In genomic region chr3:93551950-93552901, GRCm38 (mm10) we compare ENCODE assay signal across 12 mouse cellular contexts. TPM values are rescaled to one million over a fixed set of nuclear protein-coding genes. Genes with fewer than 3 reads are reported as not detected.
A peak's percentile ranks its signal among the peaks of the same experiment; 100 is the strongest.
DNase-seq lines count a peak whose midpoint lies in the region; ATAC-seq and TF ChIP-seq lines count a peak whose summit lies in the region.
"Had no signal": no experiment of that assay in that cellular context is flagged by ENCODE, and none has a peak within 500 bp of the region (broad histone marks: within the 10 kb centered on the region; RNA-seq: fewer than 3 reads in every experiment).

No protein-coding gene starts in this region.

- H3K9ac ChIP-seq in kidney, postnatal 0 days (ENCODE audit: low read depth, low read length) = no peak overlapping the region
- H3K9ac ChIP-seq in liver, embryonic 12.5 days = 0 out of 2 replicates have a peak overlapping the region, but pooled peaks have one; percentile 17
- H3K9ac ChIP-seq in forebrain, embryonic 12.5 days = no peak overlapping the region
- H3K9ac ChIP-seq: hindbrain, embryonic 12.5 days; limb, embryonic 12.5 days had no signal

- no peaks in the 10 kb centered on the region for H3K9me3 ChIP-seq in kidney, postnatal 0 days (replicated peaks; ENCODE audit: low read length)
- H3K9me3 ChIP-seq in liver, embryonic 12.5 days (replicated peaks) = no peaks in the 10 kb centered on the region
- H3K9me3 ChIP-seq in forebrain, embryonic 12.5 days = no peaks in the 10 kb centered on the region
- H3K9me3 ChIP-seq: hindbrain, embryonic 12.5 days; limb, embryonic 12.5 days had no signal

- 74% methylated on average over 5 of the region's 5 CpGs for WGBS in kidney, postnatal 0 days
- WGBS in bone marrow, adult 2 months = 32% methylated on average over 5 of the region's 5 CpGs
- 39% methylated on average over 5 of the region's 5 CpGs for WGBS in liver, embryonic 12.5 days (ENCODE audit: insufficient replicate concordance)
- 86% methylated on average over 5 of the region's 5 CpGs for WGBS in forebrain, embryonic 12.5 days

- H3K4me1 ChIP-seq in kidney, postnatal 0 days (replicated peaks; ENCODE audit: insufficient read depth, low read length) = peaks cover 20% of the 10 kb centered on the region
- H3K4me1 ChIP-seq in bone marrow, adult 2 months (ENCODE audit: control insufficient read depth, insufficient read depth, low read length) = peaks cover 4% of the 10 kb centered on the region; the same call in 1 of the 2 replicates
- peaks cover 55% of the 10 kb centered on the region for H3K4me1 ChIP-seq in liver, embryonic 12.5 days
- peaks cover 10% of the 10 kb centered on the region for H3K4me1 ChIP-seq in forebrain, embryonic 12.5 days

- no peak overlapping the region for H3K4me2 ChIP-seq in kidney, postnatal 0 days (ENCODE audit: low read length)
- H3K4me2 ChIP-seq in liver, embryonic 12.5 days = no peak overlapping the region
- no peak overlapping the region for H3K4me2 ChIP-seq in forebrain, embryonic 12.5 days
- H3K4me2 ChIP-seq: heart, embryonic 11.5 days; hindbrain, embryonic 12.5 days; limb, embryonic 12.5 days had no signal

- ATAC-seq in kidney, postnatal 0 days (replicated peaks; ENCODE audit: low FRiP score, low read depth) = no peak
- no peak for ATAC-seq in liver, embryonic 12.5 days
- no peak for ATAC-seq in forebrain, embryonic 12.5 days (ENCODE audit: low FRiP score)

- no peaks in the 10 kb centered on the region for H3K27me3 ChIP-seq in kidney, postnatal 0 days (ENCODE audit: insufficient read depth, low read length)
- peaks cover 4% of the 10 kb centered on the region for H3K27me3 ChIP-seq in liver, embryonic 12.5 days (replicated peaks)
- no peaks in the 10 kb centered on the region for H3K27me3 ChIP-seq in splenic B cell, adult 2 months (ENCODE audit: control insufficient read depth, insufficient read depth, low read length, poor library complexity, severe bottlenecking)
- H3K27me3 ChIP-seq in forebrain, embryonic 12.5 days = peaks cover 10% of the 10 kb centered on the region
- H3K27me3 ChIP-seq: limb, embryonic 12.5 days had no signal

- no peak for TF ChIP-seq CTCF in kidney, postnatal 0 days (IDR thresholded peaks at IDR 0.05; ENCODE audit: low read depth)
- TF ChIP-seq CTCF in bone marrow, adult 2 months (IDR thresholded peaks at IDR 0.05; ENCODE audit: control insufficient read depth, insufficient read depth, low read length) = no peak

- TF ChIP-seq POLR2A in bone marrow, adult 2 months (IDR thresholded peaks at IDR 0.05; ENCODE audit: borderline replicate concordance, control insufficient read depth, low read depth, low read length) = no peak

- no peaks in the 10 kb centered on the region for H3K36me3 ChIP-seq in kidney, postnatal 0 days (ENCODE audit: insufficient read depth, low read length)
- H3K36me3 ChIP-seq in liver, embryonic 12.5 days = no peaks in the 10 kb centered on the region
- no peaks in the 10 kb centered on the region for H3K36me3 ChIP-seq in splenic B cell, adult 2 months (ENCODE audit: control insufficient read depth, insufficient read depth, low read length, poor library complexity, severe bottlenecking)
- H3K36me3 ChIP-seq in forebrain, embryonic 12.5 days (replicated peaks) = no peaks in the 10 kb centered on the region
- H3K36me3 ChIP-seq: hindbrain, embryonic 12.5 days; limb, embryonic 12.5 days had no signal

- H3K27ac ChIP-seq in kidney, postnatal 0 days = no peak overlapping the region
- H3K27ac ChIP-seq in bone marrow, adult 2 months (ENCODE audit: control insufficient read depth, insufficient read depth, low read depth, low read length, poor library complexity) = peak overlapping the region; percentile 11; the same call in 1 of the 2 replicates
- no peak overlapping the region for H3K27ac ChIP-seq in liver, embryonic 12.5 days
- no peak overlapping the region for H3K27ac ChIP-seq in forebrain, embryonic 12.5 days
- H3K27ac ChIP-seq: hindbrain, embryonic 12.5 days; limb, embryonic 12.5 days had no signal

- no peak overlapping the region for H3K4me3 ChIP-seq in kidney, postnatal 0 days (replicated peaks; ENCODE audit: low read depth, low read length)
- peak overlapping the region; percentile 47 for H3K4me3 ChIP-seq in bone marrow, adult 2 months (replicated peaks; ENCODE audit: control insufficient read depth, low read depth, low read length)
- no peak overlapping the region for H3K4me3 ChIP-seq in liver, embryonic 12.5 days
- H3K4me3 ChIP-seq in forebrain, embryonic 12.5 days (replicated peaks) = no peak overlapping the region
- H3K4me3 ChIP-seq: hindbrain, embryonic 12.5 days; limb, embryonic 12.5 days had no signal

- DNase-seq in kidney, postnatal 0 days (ENCODE audit: low spot score) = peak; percentile 22
- no peak for DNase-seq in kidney, adult 9 months
- DNase-seq in splenic B cell, adult 2 months (ENCODE audit: low read depth, low spot score) = peak; percentile 57
- no peak for DNase-seq in urinary bladder, postnatal 14 days (ENCODE audit: low spot score)
- DNase-seq in urinary bladder, postnatal 25 days (ENCODE audit: low spot score) = no peak
- DNase-seq: kidney, postnatal 10 days had no signal

RNA-seq across cellular contexts. Expression of gene S100a10, which starts 2.7 kb away (rescaled TPM):
- polyA plus RNA-seq in kidney, postnatal 0 days (2015; fragmentation: Nextera tagmentation; extraction: Ambion mirVana) = 534 and 566 TPM in 2 replicates
- polyA plus RNA-seq in bone marrow, adult 2 months (2011; ENCODE audit: insufficient read depth, insufficient read length, low replicate concordance, missing spikeins) = 70.0 and 138 TPM in 2 replicates
- polyA plus RNA-seq in liver, embryonic 12.5 days (2016; fragmentation: Nextera tagmentation; extraction: Ambion mirVana) = 87.8 and 91.1 TPM in 2 replicates
- 108 and 148 TPM in 2 replicates for polyA plus RNA-seq in forebrain, embryonic 12.5 days (2016; fragmentation: Nextera tagmentation; extraction: Ambion mirVana)

RNA-seq across cellular contexts. Expression of gene S100a11, which starts 31.9 kb away (rescaled TPM):
- polyA plus RNA-seq in kidney, postnatal 0 days (2015; fragmentation: Nextera tagmentation; extraction: Ambion mirVana) = 2,066 and 2,191 TPM in 2 replicates
- polyA plus RNA-seq in bone marrow, adult 2 months (2011; ENCODE audit: insufficient read depth, insufficient read length, low replicate concordance, missing spikeins) = 170 and 358 TPM in 2 replicates
- 158 and 165 TPM in 2 replicates for polyA plus RNA-seq in liver, embryonic 12.5 days (2016; fragmentation: Nextera tagmentation; extraction: Ambion mirVana)
- polyA plus RNA-seq in forebrain, embryonic 12.5 days (2016; fragmentation: Nextera tagmentation; extraction: Ambion mirVana) = 251 and 342 TPM in 2 replicates

Comparison
In these comparisons a context has a peak if more than half of its experiments do, and no peak if none do; other contexts are left out.
1. DNase-seq: peak in kidney, postnatal 0 days (single experiment) and splenic B cell, adult 2 months (single experiment); none in kidney, adult 9 months (single experiment), urinary bladder, postnatal 14 days (single experiment) and urinary bladder, postnatal 25 days (single experiment).